Mouse (Mus musculus) heart, adult 2 months (tissue): ENCODE data around the gene Eefsec.

Experiments
- CTCF ChIP-seq: fragments of 200-600 bp; IDR thresholded peaks from 2 replicates; pipeline ENCODE4 v1.8.1; 2022; ENCODE audit warnings: antibody characterized with exemption, mild to moderate bottlenecking, moderate library complexity
- POLR2A ChIP-seq: fragments of 200-500 bp; IDR thresholded peaks from 2 replicates; pipeline ENCODE4 v1.6.1; 2011; ENCODE audit warnings: mild to moderate bottlenecking, low read depth, low read length, control low read depth; ENCODE audit not compliant: insufficient read depth

DNA sequence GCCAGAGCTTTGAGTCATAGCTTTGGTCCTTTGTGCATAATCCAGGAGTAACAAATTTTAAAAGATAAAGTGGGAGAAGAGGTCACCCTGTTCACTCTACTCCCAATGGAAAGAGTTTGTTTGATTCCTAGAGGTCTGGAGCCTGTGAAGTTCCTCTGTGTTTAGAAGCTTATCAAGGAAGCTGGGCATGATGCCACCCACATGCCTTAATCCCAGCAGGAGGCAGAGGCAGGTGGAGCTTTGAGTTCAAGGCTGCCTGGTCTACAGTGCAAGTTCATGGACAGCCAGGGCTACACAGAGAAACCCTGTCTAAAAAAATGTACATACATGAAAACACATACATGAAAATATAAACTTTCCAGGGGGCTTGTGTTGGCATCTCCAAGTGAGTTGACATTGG is 37.6 kb upstream of the Eefsec start:
- TF ChIP-seq POLR2A = no peak
- no peak for TF ChIP-seq CTCF
